Mouse (Mus musculus) lung, postnatal 14 days (tissue): ENCODE measurements around the gene Pdha2.
A peak's percentile ranks its signal among the peaks of the same experiment; 100 is the strongest.

Experiments used
- DNase-seq: peaks from one replicate; pipeline ENCODE4 v3.0.0; 2021

Gene Pdha2

DNA sequence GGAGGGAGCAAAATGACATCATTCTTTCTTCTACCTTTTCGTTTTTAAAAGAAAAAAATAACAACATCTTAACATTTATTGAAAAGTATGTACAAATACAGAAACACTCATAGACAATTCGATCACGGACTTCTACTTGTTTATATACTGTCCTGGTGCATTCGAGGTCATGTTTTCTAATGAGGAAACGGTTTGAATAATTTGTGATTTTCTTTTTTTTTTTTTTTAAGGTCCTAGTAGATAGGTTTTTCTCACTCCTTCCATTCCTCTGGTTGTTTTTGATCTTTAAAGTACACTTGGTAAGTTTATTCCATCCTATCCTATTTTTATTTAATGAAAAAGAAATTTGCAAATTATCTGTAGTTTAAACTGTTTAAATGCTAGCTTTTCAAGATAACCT lies at the start of gene Pdha2:
TSS of gene Pdha2 (minus strand) at position 101 of the 400 bp plus-strand sequence.
- DNase-seq = no peak

DNA sequence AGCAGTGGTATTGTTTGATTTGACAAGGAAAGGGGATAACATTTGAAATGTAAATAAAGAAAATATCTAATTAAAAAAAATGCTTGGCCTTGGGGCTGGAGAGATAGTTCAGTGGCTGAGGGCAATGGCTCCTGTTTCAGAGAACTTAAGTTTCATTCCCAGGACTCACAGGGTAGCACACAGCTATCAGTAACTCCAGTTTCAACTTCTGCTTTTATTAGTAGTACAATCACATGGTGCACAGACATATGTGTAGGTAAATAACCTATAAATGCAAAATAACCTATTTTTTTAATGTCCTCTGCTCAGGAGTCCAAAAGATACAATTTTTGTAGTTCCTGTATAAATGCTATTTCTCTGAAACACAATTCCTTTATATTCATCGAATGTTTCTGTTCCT lies 48.4 kb upstream of the Pdha2 start:
- no peak for DNase-seq

DNA sequence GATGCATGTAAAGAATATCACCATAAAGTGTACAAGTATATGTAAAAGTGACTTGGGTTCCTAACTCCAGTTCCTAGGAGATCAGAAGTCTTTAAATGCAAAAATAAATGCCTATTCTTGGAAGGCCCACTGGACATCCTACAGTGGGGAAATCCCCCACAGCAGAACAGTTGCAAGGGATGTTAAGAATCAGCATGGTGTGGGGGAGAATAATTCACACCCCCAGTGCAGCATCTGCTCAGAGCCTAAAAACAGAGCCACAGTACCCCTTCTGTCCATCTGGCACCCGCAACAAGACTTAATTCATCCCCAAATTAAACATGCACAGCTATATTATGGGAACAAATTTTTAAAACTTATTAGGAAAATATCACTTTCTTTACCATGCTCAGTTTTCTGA lies 39.3 kb upstream of the Pdha2 start:
- DNase-seq = no peak

DNA sequence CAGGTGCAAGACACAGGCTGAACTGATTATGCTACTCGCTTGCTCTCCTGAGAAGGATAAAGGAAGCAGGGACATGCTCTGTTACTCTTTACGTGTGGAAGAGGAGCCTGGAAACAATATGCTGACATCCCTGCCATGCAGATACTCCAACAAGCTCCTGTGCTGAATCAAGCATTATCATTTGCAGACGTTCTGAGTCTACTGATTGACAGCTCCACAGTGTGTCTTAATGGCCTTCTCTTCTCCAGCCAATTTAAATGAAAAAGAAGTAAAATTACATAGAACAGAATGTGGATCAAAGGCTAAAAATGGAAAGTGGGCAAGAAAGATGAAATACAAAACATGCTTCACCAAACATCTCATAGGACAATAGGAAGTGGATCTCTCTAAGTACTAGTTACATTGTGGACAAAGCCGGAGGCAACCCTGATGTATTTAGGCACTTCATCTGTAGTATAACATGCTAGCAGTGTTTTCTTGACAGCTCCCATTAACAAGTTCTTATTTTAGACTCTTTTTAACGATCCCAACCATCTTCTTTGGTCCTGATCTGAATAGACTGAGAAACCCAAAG lies 32.7 kb upstream of the Pdha2 start:
- DNase-seq = no peak

DNA sequence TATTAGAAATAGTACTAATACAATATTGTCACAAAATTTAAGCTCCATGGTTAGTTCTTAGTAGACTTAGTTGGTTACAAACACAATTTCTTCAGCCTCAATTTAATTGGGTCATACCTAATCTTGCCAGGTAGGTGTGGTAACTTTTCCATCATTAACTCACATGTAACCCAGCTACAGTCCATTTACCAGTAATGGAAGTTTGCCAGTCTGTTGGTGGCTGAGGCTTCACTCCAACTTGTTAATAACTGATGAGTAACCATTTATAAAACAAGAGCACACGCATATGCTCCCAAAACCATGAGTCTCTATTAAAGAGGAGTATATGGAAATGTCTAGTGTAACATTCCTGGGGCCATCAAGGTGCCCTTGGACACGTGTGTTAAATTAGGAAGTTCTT lies 25.9 kb upstream of the Pdha2 start:
- no peak for DNase-seq

DNA sequence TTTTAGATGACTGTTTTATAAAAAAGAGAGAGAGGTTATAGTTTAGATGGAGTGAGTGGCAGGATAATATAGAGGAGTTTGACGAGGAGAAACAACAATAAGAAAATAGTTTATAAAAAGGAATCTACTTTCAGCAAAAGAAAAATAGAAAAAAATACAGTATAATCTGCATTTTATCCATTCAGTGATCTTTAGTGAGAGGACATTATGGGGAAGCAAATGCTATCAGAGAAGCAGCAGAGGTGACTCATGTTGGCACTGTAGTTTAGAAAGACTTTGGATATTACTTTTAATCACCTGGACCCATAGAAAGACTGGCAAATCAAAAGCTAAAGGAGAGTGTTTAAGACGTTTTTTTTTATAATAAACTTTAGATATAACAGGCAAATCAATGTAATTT lies 17.0 kb upstream of the Pdha2 start:
- DNase-seq = no peak

DNA sequence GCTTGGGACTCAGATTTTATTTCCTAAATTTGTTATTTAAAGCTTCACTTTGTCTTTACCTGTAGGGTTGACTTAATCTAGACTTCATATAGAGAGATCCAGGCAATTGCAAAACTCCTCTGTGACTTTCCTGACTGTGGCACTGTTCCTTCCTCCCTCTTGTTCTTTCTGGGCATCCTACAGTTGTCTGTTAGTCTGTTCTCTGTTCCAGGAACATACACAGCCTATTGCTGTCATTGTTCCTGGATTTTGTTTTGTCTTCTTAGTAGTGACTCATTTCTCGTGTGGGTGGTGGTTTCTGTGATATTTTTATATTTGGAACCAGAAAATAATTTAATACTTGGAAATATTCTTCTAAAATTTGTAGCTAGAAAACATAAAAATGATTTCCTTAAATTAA lies 10.2 kb upstream of the Pdha2 start:
- no peak for DNase-seq

DNA sequence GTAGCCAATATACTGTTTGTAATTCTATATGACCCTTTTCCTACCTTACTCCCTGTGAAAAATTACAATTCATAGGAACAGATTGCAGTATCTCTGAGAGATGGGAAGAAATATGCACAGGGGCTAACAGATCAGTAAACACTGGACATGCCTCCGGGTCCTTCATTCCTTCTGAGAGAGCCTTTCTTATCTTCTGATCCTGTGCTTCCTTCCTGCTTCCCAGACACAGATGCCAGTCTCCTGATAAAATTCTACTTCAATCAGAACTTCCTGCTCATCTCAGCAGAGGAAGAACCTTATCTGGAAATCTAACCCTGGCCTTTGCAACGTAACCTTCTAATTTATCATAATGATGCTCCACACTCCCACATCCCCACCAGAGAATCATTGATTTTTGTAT lies 6.4 kb upstream of the Pdha2 start:
- peak; percentile 3 for DNase-seq

DNA sequence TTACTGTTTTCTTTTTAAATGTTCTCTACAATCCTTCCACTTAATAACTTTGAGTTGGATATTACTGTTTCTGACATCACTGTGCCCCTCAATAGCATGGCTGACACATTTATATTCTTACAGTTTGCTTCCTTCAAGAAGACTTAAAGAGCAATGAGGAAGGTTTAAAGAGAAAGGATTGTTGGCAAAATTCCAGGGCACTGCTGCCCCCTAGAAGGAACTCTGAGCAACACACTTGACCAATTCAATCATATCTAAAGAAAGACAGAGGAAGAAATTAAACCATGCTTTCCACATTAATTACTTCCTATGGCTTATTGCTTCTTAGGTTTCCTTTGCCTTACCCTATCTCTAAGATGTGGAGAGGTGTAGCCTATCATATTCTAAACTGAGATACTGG lies 4.8 kb upstream of the Pdha2 start:
- DNase-seq = no peak

DNA sequence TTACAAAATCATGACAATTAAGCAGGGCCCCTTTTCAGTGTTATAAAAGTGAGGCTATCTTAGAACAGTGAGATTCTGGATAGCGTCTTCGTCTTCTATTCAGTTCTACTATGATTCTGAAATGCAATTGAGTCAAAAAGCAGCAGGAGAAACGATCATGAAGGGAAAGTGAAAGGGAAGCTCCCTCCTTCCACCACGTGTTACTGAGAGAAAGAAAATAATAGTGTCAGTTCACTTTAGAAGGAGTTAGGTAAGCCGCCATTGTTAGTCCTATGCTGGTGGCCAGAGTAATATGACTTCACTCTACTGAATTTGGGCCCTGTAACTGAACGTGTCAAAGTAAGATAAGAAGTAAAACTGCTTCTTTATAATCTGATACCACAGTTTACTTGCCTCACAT lies 4.1 kb upstream of the Pdha2 start:
- DNase-seq = no peak

DNA sequence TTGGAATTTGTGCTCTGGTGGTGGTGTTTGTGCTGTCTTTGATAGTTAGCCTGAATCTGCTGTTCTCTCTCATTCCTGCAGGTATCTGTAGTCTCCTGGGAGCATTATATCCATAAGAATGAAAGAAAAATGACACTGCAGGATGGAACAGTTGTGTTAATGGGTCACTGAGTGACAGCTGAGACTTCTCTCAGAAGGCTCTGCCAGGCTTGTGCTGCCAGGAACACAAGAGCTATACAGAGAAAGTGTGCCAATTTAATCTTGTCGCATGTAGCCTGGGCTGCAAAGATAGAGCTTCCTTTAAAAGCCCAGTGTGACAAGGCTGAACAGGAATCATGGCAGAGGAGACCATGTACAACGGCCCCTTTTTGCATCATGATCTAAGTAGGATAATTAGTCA lies 2.6 kb upstream of the Pdha2 start:
- no peak for DNase-seq

DNA sequence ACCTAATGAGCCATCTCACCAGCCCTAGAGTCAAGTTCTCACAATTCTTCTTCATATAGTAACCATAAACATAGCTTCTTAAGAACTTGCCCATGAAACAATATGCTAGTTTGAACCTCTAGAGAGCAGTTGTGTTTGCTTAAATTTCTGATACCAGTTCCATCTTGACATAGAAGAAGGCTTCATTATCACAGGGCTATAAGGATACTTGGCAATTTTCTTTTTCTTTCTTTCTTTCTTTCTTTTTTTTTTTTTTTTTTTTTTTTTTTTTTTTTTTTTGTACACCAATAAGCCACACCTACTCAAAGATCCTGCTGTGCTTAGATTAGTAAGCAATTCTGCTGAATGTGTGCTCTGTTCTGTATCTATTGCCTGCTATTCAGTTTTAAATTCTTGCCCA lies 2.0 kb upstream of the Pdha2 start:
- no peak for DNase-seq

DNA sequence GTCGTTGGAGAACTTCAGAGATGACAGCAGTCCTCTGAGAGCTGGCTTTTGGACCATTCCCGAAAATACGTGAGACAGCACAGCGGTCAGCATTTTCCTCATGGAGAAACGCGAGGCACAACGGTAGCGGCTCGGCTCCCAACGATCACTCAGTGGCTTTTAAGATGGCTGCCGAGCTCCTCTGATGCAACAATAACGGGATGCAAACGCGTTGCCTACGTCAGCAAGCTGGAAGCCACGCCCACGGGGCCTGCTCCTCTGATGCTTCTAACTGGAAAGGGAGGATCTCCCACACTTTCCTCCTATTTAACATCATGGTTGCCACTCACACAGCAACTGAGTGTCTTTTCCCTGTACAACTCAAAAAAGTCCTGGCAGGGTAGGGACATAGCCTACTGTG lies 511 bp downstream of the Pdha2 start:
- DNase-seq = no peak

DNA sequence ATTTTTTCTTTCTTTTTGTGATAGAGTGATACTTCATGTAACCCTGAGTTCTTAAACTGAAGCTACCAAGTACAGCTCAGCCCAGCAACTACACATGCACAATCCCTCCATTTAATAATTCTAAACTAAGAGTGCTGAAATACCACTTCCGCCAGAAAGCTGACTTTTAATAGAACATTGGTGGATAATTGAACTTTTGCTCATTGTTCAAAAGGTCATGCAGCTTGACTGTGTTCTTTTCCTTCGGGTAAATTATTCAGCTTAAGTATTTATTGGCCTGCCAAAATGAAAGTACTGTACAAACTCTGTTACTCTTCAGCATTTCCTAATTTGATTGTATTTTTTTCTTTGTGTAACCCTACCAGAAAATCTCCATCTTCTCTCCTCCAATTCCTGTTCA lies 10.4 kb downstream of the Pdha2 start:
- DNase-seq = no peak

DNA sequence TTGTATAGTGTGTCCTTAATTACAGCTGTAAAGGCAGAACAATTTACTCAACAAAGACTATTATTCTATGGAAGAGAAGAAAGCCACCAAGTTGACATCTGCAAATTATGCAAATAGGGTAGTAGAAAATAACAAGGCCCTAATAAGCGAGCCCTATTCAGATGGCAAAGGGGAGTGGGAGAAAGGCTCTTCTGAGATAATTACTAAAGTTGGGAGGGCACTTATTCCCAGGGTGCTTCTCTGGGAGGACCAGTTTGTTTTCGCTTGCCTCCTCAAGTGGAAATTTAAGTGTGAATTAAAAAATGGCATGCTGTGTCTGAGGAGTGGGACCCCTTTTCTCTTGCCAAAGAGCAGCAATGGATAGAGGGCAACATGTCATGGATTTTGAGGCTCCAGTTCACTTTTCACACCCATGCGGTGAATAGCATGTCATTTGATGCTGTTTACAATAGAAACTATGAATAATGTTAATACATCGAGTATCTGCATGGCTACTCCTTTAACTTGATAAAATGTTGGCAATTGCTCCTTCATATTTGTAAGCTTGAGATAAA lies 14.8 kb downstream of the Pdha2 start:
- no peak for DNase-seq

DNA sequence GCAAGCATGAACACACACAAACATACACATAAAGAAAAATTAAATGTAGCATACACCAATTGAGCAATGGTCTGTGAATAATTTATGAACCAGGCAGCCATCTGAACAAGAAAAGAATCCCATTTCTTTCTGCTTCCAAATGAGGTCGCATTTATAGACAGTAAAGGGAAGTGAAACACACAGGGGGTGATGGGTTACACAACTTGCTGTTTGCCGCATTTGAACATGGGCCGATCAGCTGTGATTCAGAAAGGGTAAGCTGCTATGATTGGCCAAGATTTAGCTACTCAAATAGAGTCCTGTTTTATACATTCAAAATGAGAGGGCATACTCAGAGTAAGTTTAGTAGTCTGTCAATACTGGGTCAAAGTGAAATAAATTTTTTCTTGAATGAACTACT lies 20.5 kb downstream of the Pdha2 start:
- DNase-seq = no peak

DNA sequence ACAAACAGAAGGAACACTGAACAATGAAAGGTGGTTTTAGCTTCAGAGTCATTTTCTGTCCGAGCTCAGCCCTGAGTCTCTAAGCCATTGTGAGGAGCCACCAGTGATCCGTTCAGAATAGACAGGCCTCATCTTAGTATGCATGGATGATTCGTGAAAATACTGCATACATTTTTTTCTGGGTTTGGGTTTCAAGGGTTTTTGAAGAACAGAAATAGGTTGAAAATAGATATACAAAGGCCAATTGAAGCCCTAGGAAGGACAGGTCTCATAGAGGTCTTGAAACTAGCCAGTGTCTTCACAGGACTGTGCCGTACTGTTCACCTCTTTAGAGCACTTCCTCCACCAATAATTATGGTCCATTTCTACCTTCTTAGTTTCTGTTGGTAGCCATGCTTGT lies 21.7 kb downstream of the Pdha2 start:
- DNase-seq = no peak

DNA sequence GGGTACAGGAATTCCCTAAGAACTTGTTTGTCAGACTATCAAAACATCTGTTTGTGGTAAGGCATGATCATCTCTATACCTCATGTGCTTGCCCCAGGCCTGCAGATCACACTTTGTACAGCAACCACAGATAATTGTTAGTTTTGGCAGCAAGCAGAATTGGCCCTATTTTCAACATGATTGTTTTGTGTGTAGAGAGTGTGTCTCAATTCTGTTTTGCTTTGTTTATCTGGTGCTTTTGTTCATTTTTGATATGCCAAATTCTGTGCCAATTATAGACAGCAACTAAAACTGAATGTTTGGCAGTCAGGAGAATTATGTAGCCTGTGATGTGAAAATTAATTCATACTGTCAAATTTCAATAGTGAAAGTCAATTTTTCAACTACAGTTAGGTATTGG lies 51.2 kb downstream of the Pdha2 start:
- no peak for DNase-seq
